Mouse (Mus musculus) erythroblast, embryonic 14.5 days (primary cell): Measurements from ENCODE around the gene Neurl1b. TPM values are rescaled to one million over a fixed set of nuclear protein-coding genes. Genes with fewer than 3 reads are reported as not detected.

Source experiments
- H3K27me3 ChIP-seq: 2 replicates; pipeline ENCODE4 v1.6.1; 2012; ENCODE audit warnings: inconsistent platforms; ENCODE audit not compliant: control insufficient read depth
- H3K36me3 ChIP-seq: 2 replicates; pipeline ENCODE4 v1.6.1; 2012; ENCODE audit warnings: mild to moderate bottlenecking, inconsistent platforms; ENCODE audit not compliant: control insufficient read depth
- H3K4me1 ChIP-seq: 2 replicates; pipeline ENCODE4 v1.6.1; 2012; ENCODE audit warnings: inconsistent platforms; ENCODE audit not compliant: control insufficient read depth
- H3K4me3 ChIP-seq: replicated peaks from 2 replicates; pipeline ENCODE3; 2012; ENCODE audit warnings: moderate library complexity, mild to moderate bottlenecking, inconsistent platforms
- H3K9me3 ChIP-seq: 2 replicates; pipeline ENCODE4 v1.6.1; 2012; ENCODE audit warnings: low read length, inconsistent platforms, mixed read lengths; ENCODE audit not compliant: control insufficient read depth
- GATA1 ChIP-seq: IDR thresholded peaks from 2 replicates; pipeline ENCODE4 v1.6.1; 2012; ENCODE audit warnings: low read length, inconsistent platforms, mixed read lengths
- TAL1 ChIP-seq: IDR thresholded peaks from 3 replicates; pipeline ENCODE4 v1.6.1; 2012; ENCODE audit warnings: low read length, inconsistent platforms, mixed read lengths
- polyA plus RNA-seq: library from polyadenylated mRNA; stranded (reverse); fragments of >175 nt; gene quantifications from 2 replicates; pipeline ENCODE4 v1.2.3, GENCODE M21; 2012

Neurl1b gene
- polyA plus RNA-seq, 1 experiment = not detected

GRCm38 (mm10) chr17:26417770-26418421 lies 3.3 kb downstream of the Neurl1b start:
- no peak for TF ChIP-seq TAL1
- no peaks in the 10 kb centered on the region for H3K36me3 ChIP-seq
- H3K27me3 ChIP-seq = peaks cover 65% of the 10 kb centered on the region
- H3K4me3 ChIP-seq = no peak overlapping the region
- H3K4me1 ChIP-seq = peaks cover 18% of the 10 kb centered on the region
- H3K9me3 ChIP-seq = no peaks in the 10 kb centered on the region

GRCm38 (mm10) chr17:26420491-26421247 lies 6.0 kb downstream of the Neurl1b start:
- no peaks in the 10 kb centered on the region for H3K9me3 ChIP-seq
- TF ChIP-seq GATA1 = no peak
- TF ChIP-seq TAL1 = no peak
- no peak overlapping the region for H3K4me3 ChIP-seq
- no peaks in the 10 kb centered on the region for H3K36me3 ChIP-seq
- H3K4me1 ChIP-seq = peaks cover 6% of the 10 kb centered on the region
- H3K27me3 ChIP-seq = peaks cover 46% of the 10 kb centered on the region

- Histone ChIP-seq H3K27me3 (peaks cover 37% of the 10 kb centered on the region), H3K36me3 (no peaks in the 10 kb centered on the region), H3K4me3 (no peak overlapping the region), H3K4me1 (peaks cover 6% of the 10 kb centered on the region), H3K9me3 (no peaks in the 10 kb centered on the region)
- TF ChIP-seq GATA1 = no peak
Observed at GRCm38 (mm10) chr17:26421561-26421960, 6.9 kb downstream of the Neurl1b start.

- no peak overlapping the region for H3K4me3 ChIP-seq
- no peak for TF ChIP-seq GATA1
- peaks cover 6% of the 10 kb centered on the region for H3K4me1 ChIP-seq
- H3K27me3 ChIP-seq = peaks cover 29% of the 10 kb centered on the region
- no peaks in the 10 kb centered on the region for H3K9me3 ChIP-seq
- H3K36me3 ChIP-seq = no peaks in the 10 kb centered on the region
Observed at GRCm38 (mm10) chr17:26422390-26422789, 7.8 kb downstream of the Neurl1b start.

- no peak overlapping the region for H3K4me3 ChIP-seq
- H3K9me3 ChIP-seq = no peaks in the 10 kb centered on the region
- peaks cover 6% of the 10 kb centered on the region for H3K4me1 ChIP-seq
- TF ChIP-seq TAL1 (no peak), GATA1 (no peak)
- H3K27me3 ChIP-seq = peaks cover 16% of the 10 kb centered on the region
- no peaks in the 10 kb centered on the region for H3K36me3 ChIP-seq
Observed at GRCm38 (mm10) chr17:26423967-26424641, 9.5 kb downstream of the Neurl1b start.

GRCm38 (mm10) chr17:26424973-26425735 lies 10.5 kb downstream of the Neurl1b start:
- peaks cover 6% of the 10 kb centered on the region for H3K4me1 ChIP-seq
- H3K4me3 ChIP-seq = no peak overlapping the region
- no peak for TF ChIP-seq TAL1
- TF ChIP-seq GATA1 = no peak
- peaks cover 13% of the 10 kb centered on the region for H3K27me3 ChIP-seq
- no peaks in the 10 kb centered on the region for H3K36me3 ChIP-seq
- no peaks in the 10 kb centered on the region for H3K9me3 ChIP-seq

- H3K27me3 ChIP-seq = peaks cover 32% of the 10 kb centered on the region
Observed at GRCm38 (mm10) chr17:26433295-26433694, 18.7 kb downstream of the Neurl1b start.

GRCm38 (mm10) chr17:26437089-26437815 lies 22.6 kb downstream of the Neurl1b start:
- no peaks in the 10 kb centered on the region for H3K4me1 ChIP-seq
- no peaks in the 10 kb centered on the region for H3K36me3 ChIP-seq
- TF ChIP-seq TAL1 (no peak), GATA1 (no peak)
- no peaks in the 10 kb centered on the region; the same call in 1 of the 2 replicates for H3K9me3 ChIP-seq
- H3K27me3 ChIP-seq = peaks cover 41% of the 10 kb centered on the region
- no peak overlapping the region for H3K4me3 ChIP-seq

More at GRCm38 (mm10) chr17:26433295-26433694, 18.7 kb downstream of the Neurl1b start:
- H3K36me3 ChIP-seq = no peaks in the 10 kb centered on the region
- no peaks in the 10 kb centered on the region for H3K9me3 ChIP-seq
- H3K4me1 ChIP-seq = no peaks in the 10 kb centered on the region
- TF ChIP-seq TAL1 (no peak), GATA1 (no peak)
- no peak overlapping the region for H3K4me3 ChIP-seq
